Mouse (Mus musculus): ENCODE measurements around the gene Agap1.
A peak's percentile ranks its signal among the peaks of the same experiment; 100 is the strongest.

DNA sequence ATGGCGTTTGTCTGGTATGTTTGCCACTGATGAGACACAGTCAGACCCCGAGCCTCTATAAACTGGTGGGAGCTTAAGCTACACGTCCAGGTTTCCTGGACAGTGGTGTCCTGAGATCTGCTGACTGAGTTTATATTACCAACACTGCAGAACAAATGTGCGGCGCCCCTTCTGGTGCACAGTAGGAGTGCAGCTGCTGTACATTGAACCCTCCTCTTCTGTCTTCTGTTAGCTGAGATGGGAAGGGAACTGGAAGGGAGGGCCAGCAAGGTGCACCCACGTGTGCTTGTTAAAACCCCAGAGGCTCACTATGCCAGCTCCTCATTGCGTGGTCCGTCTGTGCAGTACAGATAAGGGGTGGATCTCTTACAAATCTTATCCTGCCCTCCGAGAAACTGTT is 389.5 kb downstream of the Agap1 start:
- peak; percentile 53 for TF ChIP-seq CTCF (IDR thresholded peaks at IDR 0.05; ENCODE audit: low read depth)
- TF ChIP-seq EP300 (optimal IDR thresholded peaks at IDR 0.05): no peak

All from stomach, postnatal 0 days (tissue).